Mouse (Mus musculus) kidney, embryonic 16.5 days (tissue): ENCODE data around the gene Snu13. TPM values are rescaled to one million over a fixed set of nuclear protein-coding genes. Genes with fewer than 3 reads are reported as not detected.

Experiments
- ATAC-seq: fragments of 200-750 bp; cut with Nextera tagmentation; 2 replicates; pipeline ENCODE4 v1.8.0; 2017; ENCODE audit warnings: moderate TSS enrichment; ENCODE audit not compliant: low FRiP score, low TSS enrichment
- H3K27ac ChIP-seq: fragments of 300-500 bp; sonication (generic); 2 replicates; pipeline ENCODE4 v1.5.1; 2014; ENCODE audit warnings: low read length
- H3K27me3 ChIP-seq: fragments of 300-500 bp; sonication (generic); 2 replicates; pipeline ENCODE4 v1.6.1; 2014; ENCODE audit warnings: low read length, control low read depth, mixed read lengths; ENCODE audit not compliant: insufficient read depth
- H3K36me3 ChIP-seq: fragments of 300-500 bp; sonication (generic); 2 replicates; pipeline ENCODE4 v1.6.1; 2014; ENCODE audit warnings: low read length, control low read depth, mixed read lengths; ENCODE audit not compliant: insufficient read depth
- H3K4me1 ChIP-seq: fragments of 300-500 bp; sonication (generic); 2 replicates; pipeline ENCODE4 v1.6.1; 2014; ENCODE audit warnings: low read length, control low read depth, mixed read lengths; ENCODE audit not compliant: insufficient read depth
- H3K4me2 ChIP-seq: fragments of 300-500 bp; sonication (generic); replicated peaks from 2 replicates; pipeline ENCODE4 v1.6.1; 2014; ENCODE audit warnings: low read depth, low read length
- H3K4me3 ChIP-seq: fragments of 300-500 bp; sonication (generic); 2 replicates; pipeline ENCODE4 v1.5.1; 2014; ENCODE audit warnings: mild to moderate bottlenecking, low read length
- H3K9ac ChIP-seq: fragments of 300-500 bp; sonication (generic); replicated peaks from 2 replicates; pipeline ENCODE4 v1.6.1; 2014; ENCODE audit warnings: low read length
- H3K9me3 ChIP-seq: fragments of 300-500 bp; sonication (generic); 2 replicates; pipeline ENCODE4 v1.6.1; 2016; ENCODE audit warnings: low read length, control low read depth
- WGBS: fragments of 180-500 bp; shearing (Covaris S2); extraction: QIAGEN DNeasy Blood & Tissue Kit; methylation state at CpG from one replicate; pipeline ENCODE4 v1.1.7; 2014; 5-methylcytosine and 5-hydroxymethylcytosine counted together
- polyA plus RNA-seq: library from polyadenylated mRNA; unstranded; fragments of >200 nt; fragmentation: Nextera tagmentation; extraction: Ambion mirVana; gene quantifications from 2 replicates; pipeline ENCODE4 v1.2.1, GENCODE M21; 2015

Snu13 gene
- polyA plus RNA-seq = 283 and 300 TPM in 2 replicates

DNA sequence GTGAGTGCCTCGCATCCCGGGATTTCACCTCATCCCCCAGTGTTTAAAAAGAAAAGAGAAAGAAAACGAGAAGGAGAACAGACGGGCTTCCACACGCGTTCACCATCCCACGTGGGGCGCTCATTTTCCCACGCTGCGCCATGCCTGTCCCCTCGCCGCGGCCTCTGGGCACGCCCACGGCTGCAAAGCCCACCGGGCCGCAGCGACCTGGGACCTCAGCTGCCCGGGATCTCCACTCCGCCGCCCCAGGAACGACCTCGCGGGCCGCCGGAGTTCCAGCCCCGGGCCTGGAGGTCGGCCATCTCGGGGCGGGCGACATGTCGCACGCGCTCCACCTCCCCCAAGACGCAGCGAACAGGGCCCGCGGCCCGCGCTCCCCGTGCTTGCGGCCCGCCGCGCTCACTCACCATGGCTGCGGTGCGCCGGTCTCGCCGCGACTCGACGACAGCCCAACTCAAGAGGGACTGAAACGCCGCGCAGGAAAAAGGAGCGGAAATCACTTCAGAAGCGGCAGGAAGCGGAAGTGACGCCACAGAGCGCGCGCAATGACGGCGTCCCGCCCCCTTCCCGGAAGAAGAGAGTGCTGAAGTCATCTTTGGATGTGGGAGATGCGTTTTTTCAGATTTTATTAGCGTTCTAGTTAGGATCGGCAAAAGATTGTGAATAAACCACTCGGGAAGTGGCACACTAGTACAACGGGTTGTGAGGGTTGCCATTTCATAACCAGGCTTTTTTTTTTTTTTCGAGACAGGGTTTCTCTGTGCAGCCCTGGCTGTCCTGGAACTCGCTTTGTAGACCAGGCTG lies at the start of gene Snu13:
Gene Snu13, minus strand, starts transcription at position 519 of the 804 bp plus-strand sequence.
- peaks cover 12% of the 10 kb centered on the region for H3K36me3 ChIP-seq
- H3K4me2 ChIP-seq = peak within 1 kb of the TSS; percentile 92
- WGBS = under 1% methylated on average over 74 of the region's 74 CpGs
- no peaks in the 10 kb centered on the region for H3K9me3 ChIP-seq
- peaks cover 19% of the 10 kb centered on the region for H3K4me1 ChIP-seq
- no peaks in the 10 kb centered on the region for H3K27me3 ChIP-seq
- peak within 1 kb of the TSS; percentile 97 for H3K4me3 ChIP-seq
- peak; percentile 85 for ATAC-seq
- H3K27ac ChIP-seq = peak within 1 kb of the TSS; percentile 89
- H3K9ac ChIP-seq = peak within 1 kb of the TSS; percentile 98

- H3K9me3 ChIP-seq = no peaks in the 10 kb centered on the region
- 82% methylated on average over 7 of the region's 7 CpGs for WGBS
- H3K4me3 ChIP-seq = no peak overlapping the region
- no peak overlapping the region for H3K27ac ChIP-seq
- H3K4me2 ChIP-seq = no peak overlapping the region
- no peaks in the 10 kb centered on the region for H3K4me1 ChIP-seq
- no peak for ATAC-seq
- H3K27me3 ChIP-seq = no peaks in the 10 kb centered on the region
- no peak overlapping the region for H3K9ac ChIP-seq
- H3K36me3 ChIP-seq = no peaks in the 10 kb centered on the region
Observed at GRCm38 (mm10) chr15:82091061-82091460, 43.7 kb upstream of the Snu13 start.

DNA sequence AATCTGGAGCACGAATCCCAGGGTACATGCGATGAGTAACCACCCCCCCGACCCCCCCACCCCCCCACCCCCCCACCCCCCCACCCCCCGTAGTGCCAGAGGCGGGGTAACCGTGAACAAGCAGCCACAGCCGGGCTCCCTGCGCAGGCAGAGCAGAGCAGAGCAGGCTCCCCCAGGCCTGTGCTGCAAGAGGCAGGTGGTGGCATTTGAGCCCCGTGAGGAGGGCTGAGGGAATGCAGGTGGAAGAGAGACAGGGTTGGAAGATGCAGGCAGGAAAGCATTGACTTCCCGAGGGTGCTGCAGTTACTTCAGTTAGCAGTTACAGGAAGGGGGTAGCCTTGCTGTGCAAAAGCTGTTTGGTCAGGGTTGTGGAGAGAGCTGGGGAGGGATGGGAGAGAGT lies 39.9 kb upstream of the Snu13 start:
- Histone ChIP-seq H3K27me3 (no peaks in the 10 kb centered on the region), H3K4me2 (no peak overlapping the region), H3K4me3 (no peak overlapping the region), H3K36me3 (no peaks in the 10 kb centered on the region), H3K27ac (no peak overlapping the region), H3K4me1 (no peaks in the 10 kb centered on the region), H3K9ac (no peak overlapping the region), H3K9me3 (no peaks in the 10 kb centered on the region)
- 20% methylated on average over 4 of the region's 10 CpGs for WGBS
- ATAC-seq = no peak

DNA sequence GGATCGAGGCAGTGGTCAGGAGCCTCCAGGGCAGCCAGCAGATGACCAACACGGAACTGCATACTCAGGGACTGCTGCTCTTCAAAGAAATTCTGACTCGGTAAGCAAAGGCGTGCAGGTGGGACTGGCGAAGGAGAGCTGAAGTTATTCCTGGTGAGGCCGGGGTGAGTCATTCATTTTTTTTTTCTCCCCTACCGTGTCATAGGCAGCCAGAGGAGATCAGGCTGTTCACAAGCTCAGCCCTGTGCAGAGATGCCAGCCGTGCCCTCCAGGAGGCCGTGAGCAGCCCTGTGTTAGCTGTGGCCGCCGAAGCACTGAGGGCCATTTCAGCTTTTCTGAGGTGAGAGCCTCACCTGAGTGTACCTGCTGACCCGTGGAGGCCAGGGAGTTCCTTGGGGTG lies 38.7 kb upstream of the Snu13 start:
- Histone ChIP-seq H3K9me3 (no peaks in the 10 kb centered on the region), H3K9ac (no peak overlapping the region), H3K27me3 (no peaks in the 10 kb centered on the region), H3K36me3 (no peaks in the 10 kb centered on the region), H3K27ac (no peak overlapping the region), H3K4me3 (no peak overlapping the region), H3K4me1 (no peaks in the 10 kb centered on the region), H3K4me2 (no peak overlapping the region)
- WGBS = 74% methylated on average over 12 of the region's 12 CpGs
- no peak for ATAC-seq

- Histone ChIP-seq H3K4me3 (no peak overlapping the region), H3K27me3 (no peaks in the 10 kb centered on the region), H3K9ac (no peak overlapping the region), H3K27ac (no peak overlapping the region), H3K9me3 (no peaks in the 10 kb centered on the region), H3K4me1 (no peaks in the 10 kb centered on the region), H3K36me3 (no peaks in the 10 kb centered on the region), H3K4me2 (no peak overlapping the region)
- 81% methylated on average over 9 of the region's 9 CpGs for WGBS
- ATAC-seq = no peak
Observed at GRCm38 (mm10) chr15:82085606-82086005, 38.2 kb upstream of the Snu13 start.

DNA sequence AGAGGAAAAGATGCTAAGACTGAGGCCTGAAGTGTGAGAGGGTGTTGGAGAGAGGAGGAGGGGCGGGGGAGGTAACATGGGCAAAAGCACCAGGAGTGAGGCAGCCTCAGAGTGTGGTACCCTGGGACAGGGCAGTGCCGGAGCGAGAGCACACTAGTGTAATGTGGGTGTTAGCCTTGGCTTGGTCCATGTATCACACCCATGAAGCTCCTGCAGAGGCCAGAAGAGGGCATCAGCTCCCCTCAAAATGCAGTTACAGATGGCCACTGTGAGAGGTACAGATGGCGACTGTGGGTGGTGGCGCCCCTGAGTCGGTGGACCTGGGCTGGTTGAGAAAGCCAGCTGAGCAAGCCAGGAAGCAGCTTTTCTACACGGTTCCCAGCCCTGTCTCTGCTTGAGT lies 33.8 kb upstream of the Snu13 start:
- Histone ChIP-seq H3K4me2 (no peak overlapping the region), H3K27ac (no peak overlapping the region), H3K27me3 (no peaks in the 10 kb centered on the region), H3K4me3 (no peak overlapping the region), H3K9me3 (no peaks in the 10 kb centered on the region), H3K36me3 (no peaks in the 10 kb centered on the region), H3K4me1 (no peaks in the 10 kb centered on the region), H3K9ac (no peak overlapping the region)
- WGBS = 31% methylated on average over 7 of the region's 7 CpGs
- no peak for ATAC-seq

DNA sequence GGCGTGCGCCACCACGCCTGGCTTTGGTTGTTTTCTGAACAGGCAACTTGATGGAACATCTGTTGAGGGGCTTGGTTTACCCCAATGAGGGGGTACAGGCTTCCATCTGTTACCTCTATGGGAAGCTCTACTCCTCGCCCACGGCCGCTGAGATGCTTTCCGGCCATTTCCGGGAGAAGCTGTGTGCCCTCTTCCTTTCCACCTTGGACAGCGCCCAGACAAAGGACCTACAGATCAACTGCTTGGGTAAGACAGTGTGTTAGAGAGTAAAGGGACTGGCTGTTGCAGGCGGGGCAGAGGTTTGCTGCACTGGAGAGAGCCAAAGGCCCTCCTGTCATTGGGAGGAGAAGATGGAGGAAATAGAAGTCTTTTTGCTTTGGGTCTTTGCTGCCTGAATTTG lies 32.5 kb upstream of the Snu13 start:
- 52% methylated on average over 10 of the region's 10 CpGs for WGBS
- Histone ChIP-seq H3K4me1 (no peaks in the 10 kb centered on the region), H3K4me3 (no peak overlapping the region), H3K27me3 (no peaks in the 10 kb centered on the region), H3K9ac (no peak overlapping the region), H3K4me2 (no peak overlapping the region), H3K27ac (no peak overlapping the region), H3K36me3 (no peaks in the 10 kb centered on the region), H3K9me3 (no peaks in the 10 kb centered on the region)
- ATAC-seq = no peak

DNA sequence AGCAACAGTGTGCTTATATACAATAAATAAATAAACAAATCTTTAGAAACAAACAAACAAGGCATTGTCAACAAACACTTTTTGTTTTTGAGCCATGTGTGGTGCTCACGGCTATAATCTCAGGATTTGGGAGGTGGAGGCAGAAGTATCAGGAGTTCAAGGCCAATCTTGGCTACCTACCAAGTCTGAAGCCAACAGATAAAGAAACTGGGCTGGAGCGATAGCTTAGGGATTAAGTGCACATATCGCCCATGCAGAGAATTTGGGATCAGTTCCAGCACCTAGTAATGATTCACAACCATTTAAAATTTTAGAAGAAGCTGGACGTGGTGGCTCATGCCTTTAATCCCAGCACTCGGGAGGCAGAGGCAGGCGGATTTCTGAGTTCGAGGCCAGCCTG lies 26.1 kb upstream of the Snu13 start:
- ATAC-seq = no peak
- Histone ChIP-seq H3K4me1 (peaks cover 3% of the 10 kb centered on the region; the same call in 1 of the 2 replicates), H3K9me3 (no peaks in the 10 kb centered on the region), H3K9ac (no peak overlapping the region), H3K4me3 (no peak overlapping the region), H3K27me3 (peaks cover 27% of the 10 kb centered on the region), H3K36me3 (no peaks in the 10 kb centered on the region), H3K4me2 (no peak overlapping the region), H3K27ac (no peak overlapping the region)
- 81% methylated on average over 7 of the region's 7 CpGs for WGBS

DNA sequence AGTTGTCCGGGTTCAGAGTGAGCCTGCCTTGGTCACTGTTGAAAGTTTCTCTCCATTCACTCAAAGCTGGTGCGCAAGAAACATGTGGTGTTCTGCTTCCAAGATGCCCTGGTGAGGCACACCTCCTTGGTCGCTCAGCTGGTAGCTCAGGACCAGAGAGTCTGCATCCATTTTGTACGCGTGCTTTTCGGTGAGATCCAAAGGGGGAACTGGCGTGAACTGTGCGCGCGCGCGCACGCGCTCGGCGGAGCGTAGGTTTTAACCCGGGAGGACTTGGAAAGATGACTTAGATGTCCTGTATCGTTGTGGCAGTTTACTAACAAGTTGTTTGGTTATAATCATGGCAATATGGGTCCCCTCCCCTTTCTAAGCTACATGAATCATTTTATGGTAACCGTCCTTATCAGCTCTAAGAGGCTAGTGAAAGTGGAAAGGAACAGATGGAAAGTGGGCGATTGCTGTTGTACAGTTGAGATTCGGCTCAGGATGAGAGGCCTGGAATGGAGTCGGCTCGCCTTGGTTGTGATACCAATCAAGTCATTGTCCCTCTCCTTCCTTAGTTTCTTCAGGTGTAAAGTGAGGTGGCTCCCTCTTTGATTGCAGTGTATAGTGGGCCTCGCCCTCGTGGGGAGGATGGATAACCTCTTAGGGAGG lies 24.5 kb upstream of the Snu13 start:
- ATAC-seq = no peak
- 90% methylated on average over 26 of the region's 26 CpGs for WGBS

GRCm38 (mm10) chr15:82069898-82070297 lies 22.5 kb upstream of the Snu13 start, which contains the start of gene Mei1:
Mei1 (plus strand) TSS chr15:82069996.
- Histone ChIP-seq H3K27ac (no peak within 1 kb of the TSS), H3K4me1 (peaks cover 3% of the 10 kb centered on the region; the same call in 1 of the 2 replicates), H3K9ac (no peak within 1 kb of the TSS), H3K4me2 (no peak within 1 kb of the TSS; the same call in 1 of the 2 replicates), H3K36me3 (no peaks in the 10 kb centered on the region), H3K27me3 (peaks cover 29% of the 10 kb centered on the region), H3K4me3 (peak within 1 kb of the TSS; percentile 22; the same call in 1 of the 2 replicates), H3K9me3 (no peaks in the 10 kb centered on the region)
- WGBS = 21% methylated on average over 39 of the region's 40 CpGs
- no peak for ATAC-seq

More for the DNA sequence above, 24.5 kb upstream of the Snu13 start:
- H3K9ac ChIP-seq = no peak overlapping the region
- H3K27me3 ChIP-seq = peaks cover 29% of the 10 kb centered on the region
- peaks cover 3% of the 10 kb centered on the region; the same call in 1 of the 2 replicates for H3K4me1 ChIP-seq
- no peaks in the 10 kb centered on the region for H3K9me3 ChIP-seq
- no peak overlapping the region for H3K27ac ChIP-seq
- no peak overlapping the region for H3K4me3 ChIP-seq
- H3K36me3 ChIP-seq = no peaks in the 10 kb centered on the region
- no peak overlapping the region for H3K4me2 ChIP-seq
